Mouse (Mus musculus): ENCODE data around the gene Ndufb11. TPM values are rescaled to one million over a fixed set of nuclear protein-coding genes. Genes with fewer than 3 reads are reported as not detected.

Ndufb11 gene
- polyA plus RNA-seq, 1 experiment from 2014 or later: 209 TPM

Other genes starting within 250 kb of the Ndufb11 start
- 17.0 and 18.6 TPM in 2 replicates for gene Jade3, start 191.9 kb downstream of the Ndufb11 start, polyA plus RNA-seq (2014; fragmentation: Nextera tagmentation; extraction: Ambion mirVana)
- 25.9 and 32.5 TPM in 2 replicates for gene Rgn, start 67.8 kb downstream of the Ndufb11 start, polyA plus RNA-seq (2014; fragmentation: Nextera tagmentation; extraction: Ambion mirVana)
- 65.5 and 67.3 TPM in 2 replicates for gene Rbm10, start 116 bp downstream of the Ndufb11 start, polyA plus RNA-seq (2014; fragmentation: Nextera tagmentation; extraction: Ambion mirVana)
- gene Uba1, start 40.7 kb upstream of the Ndufb11 start, polyA plus RNA-seq (2014; fragmentation: Nextera tagmentation; extraction: Ambion mirVana): 189 and 203 TPM in 2 replicates
- 62.1 and 68.3 TPM in 2 replicates for gene Cdk16, start 70.3 kb upstream of the Ndufb11 start, polyA plus RNA-seq (2014; fragmentation: Nextera tagmentation; extraction: Ambion mirVana)
- gene Usp11, start 86.3 kb upstream of the Ndufb11 start, polyA plus RNA-seq (2014; fragmentation: Nextera tagmentation; extraction: Ambion mirVana): 33.0 and 36.3 TPM in 2 replicates
- 83.7 and 84.4 TPM in 2 replicates for gene Araf, start 180.2 kb upstream of the Ndufb11 start, polyA plus RNA-seq (2014; fragmentation: Nextera tagmentation; extraction: Ambion mirVana)

Data from liver, embryonic 11.5 days (tissue).